Mouse (Mus musculus) CD4-positive helper T cell, adult 2 months (primary cell): ENCODE data around the gene Chrm5.

ENCODE experiments used
- DNase-seq: peaks from one replicate; pipeline ENCODE4 v3.0.0-alpha.2; 2012; ENCODE audit warnings: low read depth, missing footprints, low spot score

Gene Chrm5

DNA sequence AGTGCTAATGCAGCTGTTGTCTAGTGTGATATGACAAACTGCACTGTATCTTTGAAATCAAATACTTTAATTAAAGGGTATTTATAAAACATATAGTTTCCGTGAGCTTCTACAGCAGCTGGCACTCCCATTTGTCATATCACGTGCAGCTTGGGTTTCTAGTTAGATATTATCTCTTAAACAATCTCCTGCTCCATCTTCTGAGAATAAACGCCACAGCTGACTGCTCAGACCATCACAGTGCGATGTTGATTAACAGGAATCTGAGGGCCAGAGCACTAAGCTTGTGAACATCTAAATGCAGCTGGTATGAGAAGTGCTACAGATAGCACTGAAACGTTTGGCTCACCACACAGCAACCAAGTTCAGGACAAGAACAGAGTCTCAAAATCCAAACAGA, 50.2 kb downstream of the Chrm5 start:
- no peak for DNase-seq

- DNase-seq = no peak
Measured at GRCm38 (mm10) chr2:112429665-112430064, 50.9 kb downstream of the Chrm5 start.
